Mouse (Mus musculus) B cell, adult 67 days (primary cell): Measurements from ENCODE around the gene Olfr1331. TPM values are rescaled to one million over a fixed set of nuclear protein-coding genes. Genes with fewer than 3 reads are reported as not detected.

ENCODE experiments used
- total RNA-seq, 2 experiments: library from RNA; stranded (reverse); gene quantifications; 4 replicates each; pipeline ENCODE4 v1.2.4; 2023

Gene Olfr1331
- not detected for total RNA-seq

GRCm38 (mm10) chr4:118864349-118864748, at the start of gene Olfr1331:
Gene Olfr1331, plus strand, starts transcription at chr4:118864649.

GRCm38 (mm10) chr4:118836179-118836578, 28.3 kb upstream of the Olfr1331 start, which contains the start of gene Olfr1333:
Gene Olfr1333, minus strand, starts transcription at chr4:118836279.

GRCm38 (mm10) chr4:118888297-118888696, 23.8 kb downstream of the Olfr1331 start, which contains the start of gene Olfr1330:
Gene Olfr1330, plus strand, starts transcription at chr4:118888597.

GRCm38 (mm10) chr4:118917365-118917764, 52.9 kb downstream of the Olfr1331 start, which contains the start of gene Olfr1329:
Gene Olfr1329, minus strand, starts transcription at chr4:118917465.

Other genes starting within 250 kb of the Olfr1331 start
- not detected for gene Cfap57, start 243.9 kb upstream of the Olfr1331 start, total RNA-seq
- gene Ebna1bp2, start 243.8 kb upstream of the Olfr1331 start, total RNA-seq = 10 to 100 TPM; 62.6 to 70.9 TPM
- not detected for gene Olfr62, start 205.7 kb upstream of the Olfr1331 start, total RNA-seq
- gene Olfr1342, start 171.9 kb upstream of the Olfr1331 start, total RNA-seq = not detected
- gene Olfr1341, start 161.1 kb upstream of the Olfr1331 start, total RNA-seq = not detected
- gene Olfr1340, start 144.5 kb upstream of the Olfr1331 start, total RNA-seq = not detected
- gene Olfr1339, start 132.5 kb upstream of the Olfr1331 start, total RNA-seq = not detected
- not detected for gene Olfr1338, start 105.9 kb upstream of the Olfr1331 start, total RNA-seq
- not detected for gene Olfr1337, start 82.1 kb upstream of the Olfr1331 start, total RNA-seq
- gene Olfr1335, start 54.7 kb upstream of the Olfr1331 start, total RNA-seq = not detected
- not detected for gene Olfr1333, start 28.4 kb upstream of the Olfr1331 start, total RNA-seq
- gene Olfr1330, start 23.9 kb downstream of the Olfr1331 start, total RNA-seq = not detected
- gene Olfr1329, start 52.8 kb downstream of the Olfr1331 start, total RNA-seq = not detected
- not detected for gene Olfr1328, start 74.0 kb downstream of the Olfr1331 start, total RNA-seq
- not detected for gene Lao1, start 96.9 kb downstream of the Olfr1331 start, total RNA-seq
- 10 to 100 TPM; 47.8 to 50.0 TPM for gene Slc2a1, start 244.1 kb downstream of the Olfr1331 start, total RNA-seq